Mouse (Mus musculus) monocyte, adult 5-6 weeks (primary cell): ENCODE data around the gene Tspan14. TPM values are rescaled to one million over a fixed set of nuclear protein-coding genes. Genes with fewer than 3 reads are reported as not detected.

Source experiments
- ATAC-seq: fragments of 153-309, 156-312 bp; replicated peaks from 2 replicates; pipeline ENCODE4 v1.8.0; 2017; ENCODE audit warnings: mild to moderate bottlenecking; ENCODE audit not compliant: low TSS enrichment, insufficient number of reproducible peaks, severe bottlenecking, poor library complexity, low FRiP score
- total RNA-seq: library from RNA; stranded (forward); fragments of 200-1000, 200-491, 200-594 nt; gene quantifications from 3 replicates; pipeline ENCODE4 v1.2.3, GENCODE M21; 2017

Gene Tspan14
- 52.3 to 82.1 TPM (median 68.3 TPM) in 3 replicates for total RNA-seq

DNA sequence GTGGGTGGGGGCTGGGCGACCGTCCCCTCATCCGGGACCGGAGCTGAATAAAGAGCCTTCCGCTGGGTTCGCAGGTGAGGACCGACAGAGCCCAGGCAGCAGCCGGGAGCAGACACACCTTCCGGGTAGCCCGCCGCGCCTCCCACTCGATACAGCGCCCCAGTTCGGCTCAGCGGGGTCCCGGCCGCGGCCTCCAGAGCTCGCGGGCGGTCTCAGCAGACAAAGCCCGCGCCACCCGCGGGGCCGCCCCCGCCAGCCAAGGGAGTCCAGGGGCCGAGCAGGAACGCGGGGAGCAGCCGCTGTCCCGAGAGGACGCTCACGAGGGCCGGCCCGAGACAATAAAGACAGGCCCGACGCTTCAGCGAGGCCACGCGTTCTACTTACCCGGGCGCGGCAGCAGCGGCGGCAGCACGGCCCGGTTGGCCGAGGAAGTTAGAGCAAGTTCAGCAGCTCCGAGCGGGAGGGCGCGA is at the start of gene Tspan14:
Tspan14 (minus strand) TSS at position 416 of the 470 bp plus-strand sequence.
- no peak for ATAC-seq

DNA sequence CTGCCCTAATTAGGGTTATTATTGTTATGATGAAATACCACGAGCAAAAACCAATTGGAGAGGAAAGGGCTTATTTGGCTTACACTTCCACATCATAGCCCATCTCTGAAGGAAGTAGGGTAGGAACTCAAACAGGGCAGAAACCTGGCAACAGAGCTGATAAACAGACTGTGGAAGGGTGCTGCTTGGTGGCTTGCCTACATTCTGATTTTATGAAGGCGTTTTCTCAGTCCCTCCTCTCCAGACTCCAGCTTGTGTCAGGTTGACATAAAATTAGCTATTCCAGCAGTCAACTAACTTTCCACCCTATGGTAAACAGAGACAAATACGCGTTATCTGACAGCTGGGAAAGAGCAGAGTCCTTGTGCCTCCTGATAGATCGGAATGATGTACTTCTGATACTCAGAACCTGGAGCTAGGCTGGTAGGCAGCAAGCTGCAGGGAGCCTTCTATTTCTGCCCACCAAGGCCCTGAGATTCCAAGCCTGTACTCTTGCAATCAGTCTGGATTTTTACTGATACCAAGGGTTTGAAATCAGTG is 48.2 kb upstream of the Tspan14 start:
- ATAC-seq: no peak

- ATAC-seq: peak; percentile 84
Measured at GRCm38 (mm10) chr14:41013630-41014613, 47.3 kb upstream of the Tspan14 start, which contains the start of gene Fam213a. Gene Fam213a, minus strand, starts transcription at chr14:41013788.

GRCm38 (mm10) chr14:41013143-41013542 is 46.5 kb upstream of the Tspan14 start:
- ATAC-seq: no peak

DNA sequence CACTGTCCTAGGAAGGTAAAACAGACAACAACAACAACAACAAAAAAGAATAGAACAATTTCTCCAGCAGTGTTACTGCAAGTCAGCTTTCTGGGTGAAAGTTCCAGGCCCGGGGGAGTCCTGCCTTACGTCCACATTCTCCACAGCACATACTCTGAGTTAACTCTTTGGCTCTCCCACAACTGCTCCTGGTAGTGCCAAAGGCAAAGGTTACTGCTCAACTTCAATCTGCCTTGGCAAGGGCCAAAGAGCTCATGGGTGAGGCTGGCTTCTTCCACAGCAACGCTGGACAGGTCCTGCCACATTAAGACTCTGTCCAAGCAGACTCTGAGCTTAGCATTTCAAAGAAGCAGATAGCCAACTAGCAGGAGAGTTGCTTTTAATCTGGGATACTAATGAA is 45.3 kb upstream of the Tspan14 start:
- no peak for ATAC-seq

DNA sequence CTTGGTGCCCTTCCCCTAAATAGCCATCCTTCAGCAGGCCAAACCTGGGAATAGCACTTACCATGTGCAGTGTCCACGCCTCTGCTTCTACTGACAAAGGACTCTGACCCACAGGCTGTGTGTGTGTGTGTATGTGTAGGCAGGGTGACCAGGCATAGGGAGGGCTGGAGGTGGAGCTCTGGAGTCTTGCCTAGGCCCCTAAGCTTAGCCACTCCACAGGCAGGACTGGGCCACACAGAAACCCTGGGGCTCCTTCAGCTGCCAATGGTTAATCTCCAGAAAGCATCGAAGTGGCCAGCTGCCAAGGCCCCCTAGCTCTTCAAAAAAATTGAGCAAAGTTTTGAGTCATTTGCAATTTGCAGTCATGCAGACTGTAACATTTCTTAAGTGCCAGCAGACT is 41.5 kb upstream of the Tspan14 start:
- 0 out of 2 replicates have a peak, but pooled peaks have one; percentile 20 for ATAC-seq

GRCm38 (mm10) chr14:41007641-41008040 is 41.0 kb upstream of the Tspan14 start:
- ATAC-seq: no peak

DNA sequence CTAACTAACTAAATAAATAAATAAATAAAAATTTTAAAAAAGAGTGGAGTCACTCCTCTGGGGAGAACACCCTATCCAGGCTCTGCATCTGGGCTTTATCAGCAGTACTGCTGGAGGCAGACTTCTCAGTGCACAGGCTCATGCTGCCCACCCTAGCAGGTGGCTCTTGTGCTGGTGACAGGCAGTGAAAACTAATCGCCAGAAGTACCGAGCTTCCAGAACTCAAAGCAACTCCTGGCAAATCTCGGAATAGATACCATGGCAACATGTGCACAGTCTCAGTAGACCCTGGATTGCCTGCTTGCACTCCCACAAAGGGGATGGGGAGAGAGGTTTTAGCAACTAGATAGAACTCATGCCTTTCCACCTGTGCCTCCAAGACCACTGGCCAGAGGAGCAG is 40.3 kb upstream of the Tspan14 start:
- ATAC-seq: no peak

GRCm38 (mm10) chr14:41006263-41006662 is 39.7 kb upstream of the Tspan14 start:
- ATAC-seq: no peak

DNA sequence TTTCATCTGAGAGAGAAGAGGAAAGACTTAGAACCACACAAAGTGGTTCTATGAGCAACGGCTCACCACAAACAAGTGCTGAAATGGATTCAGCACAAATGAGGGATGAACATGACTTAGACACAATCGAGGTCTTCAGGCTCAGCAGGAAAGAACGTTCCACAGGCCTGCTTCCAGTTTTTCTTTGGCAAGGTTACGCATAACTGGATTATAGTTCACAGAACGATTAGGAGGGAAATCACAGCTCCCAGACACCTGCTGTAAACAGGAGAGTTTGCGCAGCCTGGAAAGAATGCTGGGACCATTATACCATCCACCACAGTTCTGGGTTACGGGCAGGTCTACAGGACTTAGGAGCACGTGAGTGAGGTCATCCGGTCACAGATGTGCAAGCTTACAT is 39.1 kb upstream of the Tspan14 start:
- ATAC-seq: no peak

GRCm38 (mm10) chr14:41004201-41005141 is 37.9 kb upstream of the Tspan14 start:
- no peak for ATAC-seq

DNA sequence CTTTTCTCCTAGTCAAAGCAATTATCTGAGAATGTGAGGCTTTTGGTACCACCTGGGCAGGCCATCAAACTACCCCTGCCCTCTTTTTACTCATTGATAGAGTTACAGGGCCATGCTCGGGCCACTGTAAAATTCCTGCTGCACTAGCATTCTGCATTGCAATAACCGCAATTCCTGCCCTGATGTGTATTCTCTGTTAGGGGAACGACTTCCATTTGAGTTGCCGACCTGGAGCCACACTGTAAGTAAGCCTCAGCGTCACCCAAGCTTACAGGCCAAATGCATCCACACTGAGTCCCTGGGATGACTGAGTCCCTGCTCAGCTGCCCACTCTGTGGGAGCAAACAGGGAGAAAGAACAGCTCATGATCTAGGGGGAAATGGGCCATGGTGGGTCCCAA is 35.0 kb upstream of the Tspan14 start:
- no peak for ATAC-seq

GRCm38 (mm10) chr14:41000801-41001200 is 34.2 kb upstream of the Tspan14 start:
- no peak for ATAC-seq

DNA sequence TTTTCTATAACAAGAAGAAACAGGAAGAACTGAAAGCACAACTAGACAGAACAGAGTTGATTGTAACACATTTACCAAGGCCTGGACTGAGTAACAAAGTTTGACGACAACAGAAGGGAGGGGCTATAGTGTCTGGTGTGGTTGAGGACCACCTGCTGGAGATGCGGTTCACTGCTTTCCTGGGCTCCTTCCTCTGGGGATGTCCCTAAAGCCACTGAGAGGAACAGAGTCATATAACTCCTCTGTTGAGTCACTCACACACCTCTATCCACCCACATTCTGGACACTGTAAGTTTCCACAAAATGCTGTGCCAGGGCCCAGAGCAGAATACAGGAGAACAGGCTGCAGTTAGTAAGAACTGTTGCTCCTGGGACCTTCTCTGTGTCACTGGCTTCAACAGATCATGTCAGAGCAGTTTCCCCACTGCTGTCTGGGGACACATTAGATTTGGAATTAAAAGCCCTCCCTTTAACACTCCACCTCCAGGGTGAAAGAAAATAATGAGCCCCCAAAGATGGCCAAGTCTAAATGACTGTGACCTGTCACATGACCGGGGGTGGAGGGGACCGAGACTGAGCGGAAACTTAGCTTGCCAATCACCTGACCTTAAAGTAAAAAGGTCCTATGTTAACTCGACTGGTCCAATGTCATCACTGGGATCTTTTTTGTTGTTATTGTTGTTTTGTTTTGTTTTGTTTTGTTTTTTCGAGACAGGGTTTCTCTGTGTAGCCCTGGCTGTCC is 33.5 kb upstream of the Tspan14 start:
- ATAC-seq: peak; percentile 83

DNA sequence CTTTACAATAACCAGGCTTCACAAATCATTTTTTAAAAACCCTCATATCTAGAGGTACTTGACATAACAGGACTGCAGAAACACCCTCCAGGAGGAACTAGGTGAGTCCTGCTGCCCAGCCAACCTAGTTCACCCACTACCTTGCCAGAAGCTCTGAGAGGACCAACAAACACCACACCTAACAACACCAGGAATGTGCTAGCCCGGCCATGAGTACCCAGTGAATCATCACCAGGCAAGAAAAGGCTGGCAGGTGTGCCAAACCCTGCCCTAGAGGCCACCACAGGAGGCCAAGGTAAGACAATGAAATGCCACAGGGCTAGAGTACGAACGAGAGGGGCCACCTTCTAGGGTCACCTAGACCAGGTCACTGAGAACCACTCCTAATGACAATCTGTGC is 29.6 kb upstream of the Tspan14 start:
- ATAC-seq: no peak

DNA sequence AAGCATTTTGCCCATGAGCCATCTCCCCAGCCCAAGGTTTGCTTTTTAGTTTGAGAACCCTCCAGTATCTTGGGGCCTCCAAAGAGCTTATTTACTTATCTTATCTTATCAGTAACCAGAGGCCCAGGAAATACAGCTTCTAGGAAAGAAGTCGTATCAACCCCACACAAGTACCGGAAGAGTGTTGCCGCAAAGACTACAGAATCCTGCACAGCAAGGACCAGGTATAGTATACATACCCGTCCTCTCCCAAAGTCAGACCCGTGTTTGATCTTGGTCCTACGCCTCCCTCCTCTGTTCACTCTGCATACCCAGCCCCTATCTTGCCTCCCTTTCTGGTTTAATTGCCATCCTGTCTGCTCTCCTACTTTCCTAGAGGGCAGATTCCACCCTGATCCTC is 25.9 kb upstream of the Tspan14 start:
- no peak for ATAC-seq

GRCm38 (mm10) chr14:40988780-40989179 is 22.2 kb upstream of the Tspan14 start:
- no peak for ATAC-seq

- ATAC-seq: no peak
Measured at GRCm38 (mm10) chr14:40987184-40987583, 20.6 kb upstream of the Tspan14 start.
